Mouse (Mus musculus) cerebellum, adult 2 months (tissue): Measurements from ENCODE around the gene Prss41. TPM values are rescaled to one million over a fixed set of nuclear protein-coding genes. Genes with fewer than 3 reads are reported as not detected.
A peak's percentile ranks its signal among the peaks of the same experiment; 100 is the strongest.

Experiments
- DNase-seq, 2 experiments: peaks; one replicate each; pipeline ENCODE4 v3.0.0; 2021
- H3K27ac ChIP-seq: fragments of 200-500 bp; 2 replicates; pipeline ENCODE4 v1.5.1; 2012; ENCODE audit warnings: low read length, control low read depth, inconsistent platforms; ENCODE audit not compliant: insufficient read depth
- H3K27me3 ChIP-seq: fragments of 200-500 bp; 2 replicates; pipeline ENCODE4 v1.6.1; 2012; ENCODE audit warnings: inconsistent platforms, mild to moderate bottlenecking, low read length, moderate library complexity; ENCODE audit not compliant: control insufficient read depth, insufficient read depth
- H3K4me1 ChIP-seq: fragments of 200-500 bp; 2 replicates; pipeline ENCODE4 v1.6.1; 2011; ENCODE audit warnings: low read length; ENCODE audit not compliant: control insufficient read depth, insufficient read depth
- H3K4me3 ChIP-seq: fragments of 200-500 bp; replicated peaks from 2 replicates; pipeline ENCODE3; 2011; ENCODE audit warnings: mild to moderate bottlenecking, low read depth, low read length, control low read depth; ENCODE audit not compliant: insufficient read depth
- CTCF ChIP-seq: fragments of 200-500 bp; IDR thresholded peaks from 2 replicates; pipeline ENCODE4 v1.5.1; 2011; ENCODE audit warnings: low read depth, mild to moderate bottlenecking, control low read depth, low read length, moderate library complexity, borderline replicate concordance; ENCODE audit not compliant: insufficient read depth
- POLR2A ChIP-seq: fragments of 200-500 bp; IDR thresholded peaks from 2 replicates; pipeline ENCODE4 v1.6.1; 2011; ENCODE audit warnings: low read length, control low read depth, borderline replicate concordance; ENCODE audit not compliant: insufficient read depth
- WGBS: fragments of 180-500 bp; shearing (Covaris S2); methylation state at CpG from one replicate; pipeline ENCODE4 v1.1.7; 2018; 5-methylcytosine and 5-hydroxymethylcytosine counted together
- polyA plus RNA-seq: library from polyadenylated mRNA; depleted of rRNA; stranded (reverse); fragments of >200 nt; gene quantifications from 2 replicates; pipeline ENCODE4 v1.2.3, GENCODE M21; 2012; rRNA removed

Gene Prss41
- polyA plus RNA-seq, 1 experiment, result 1.6 TPM

GRCm38 (mm10) chr17:23790269-23791078 lies 53.5 kb downstream of the Prss41 start, which contains the start of gene Srrm2:
TSS of gene Srrm2 (plus strand) at chr17:23790532.
- Histone ChIP-seq H3K27ac (peak within 1 kb of the TSS; percentile 78), H3K4me1 (peaks cover 3% of the 10 kb centered on the region; the same call in 1 of the 2 replicates), H3K4me3 (peak within 1 kb of the TSS; percentile 61), H3K27me3 (no peaks in the 10 kb centered on the region)
- TF ChIP-seq CTCF (no peak), POLR2A (peak; percentile 69)
- peak; percentile 66 to 74 for DNase-seq
- WGBS, result 2% methylated on average over 29 of the region's 29 CpGs

GRCm38 (mm10) chr17:23789749-23790268 lies 54.2 kb downstream of the Prss41 start:
- Histone ChIP-seq H3K27ac (peak overlapping the region; percentile 78), H3K4me3 (peak overlapping the region; percentile 61), H3K27me3 (no peaks in the 10 kb centered on the region), H3K4me1 (peaks cover 3% of the 10 kb centered on the region; the same call in 1 of the 2 replicates)
- DNase-seq, result no peak
- TF ChIP-seq POLR2A, result no peak
- TF ChIP-seq CTCF, result no peak
- WGBS, result 40% methylated on average over 8 of the region's 8 CpGs

GRCm38 (mm10) chr17:23788973-23789372 lies 55.0 kb downstream of the Prss41 start:
- Histone ChIP-seq H3K27me3 (no peaks in the 10 kb centered on the region), H3K4me3 (no peak overlapping the region), H3K27ac (no peak overlapping the region), H3K4me1 (peaks cover 3% of the 10 kb centered on the region; the same call in 1 of the 2 replicates)
- TF ChIP-seq POLR2A, result no peak
- no peak for TF ChIP-seq CTCF
- no peak for DNase-seq
- WGBS, result 95% methylated on average over 4 of the region's 4 CpGs

Other genes with a start within 250 kb of the Prss41 start
- gene Zfp13, start 244.7 kb downstream of the Prss41 start, polyA plus RNA-seq, result 25.6 and 27.2 TPM in 2 replicates
- 0.13 and 0.16 TPM in 2 replicates for gene Zscan10, start 243.3 kb downstream of the Prss41 start, polyA plus RNA-seq
- 0.23 and 0.25 TPM in 2 replicates for gene Mmp25, start 198.9 kb downstream of the Prss41 start, polyA plus RNA-seq
- gene Bicdl2, start 183.7 kb downstream of the Prss41 start, polyA plus RNA-seq, result not detected in 2 replicates
- 173 and 179 TPM in 2 replicates for gene Hcfc1r1, start 170.6 kb downstream of the Prss41 start, polyA plus RNA-seq
- gene Thoc6, start 170.3 kb downstream of the Prss41 start, polyA plus RNA-seq, result 16.1 and 17.1 TPM in 2 replicates
- 29.1 and 31.3 TPM in 2 replicates for gene Tnfrsf12a, start 166.7 kb downstream of the Prss41 start, polyA plus RNA-seq
- 0.11 and 0.13 TPM in 2 replicates for gene Cldn6, start 164.9 kb downstream of the Prss41 start, polyA plus RNA-seq
- gene Cldn9, start 160.1 kb downstream of the Prss41 start, polyA plus RNA-seq, result 0.52 and 0.79 TPM in 2 replicates
- gene 1520401A03Rik, start 121.4 kb downstream of the Prss41 start, polyA plus RNA-seq, result 0.64 and 1.1 TPM in 2 replicates
- 10.3 and 10.6 TPM in 2 replicates for gene Pkmyt1, start 117.8 kb downstream of the Prss41 start, polyA plus RNA-seq
- 92.0 and 104 TPM in 2 replicates for gene Paqr4, start 103.3 kb downstream of the Prss41 start, polyA plus RNA-seq
- gene Kremen2, start 98.3 kb downstream of the Prss41 start, polyA plus RNA-seq, result 0.57 and 0.84 TPM in 2 replicates
- 341 and 366 TPM in 2 replicates for gene Flywch1, start 72.6 kb downstream of the Prss41 start, polyA plus RNA-seq
- 50.5 and 54.8 TPM in 2 replicates for gene Flywch2, start 58.1 kb downstream of the Prss41 start, polyA plus RNA-seq
- 711 and 720 TPM in 2 replicates for gene Srrm2, start 53.6 kb downstream of the Prss41 start, polyA plus RNA-seq
- gene Elob, start 15.0 kb downstream of the Prss41 start, polyA plus RNA-seq, result 621 and 628 TPM in 2 replicates
- 0.25 TPM in 1 of 2 replicates, not detected in the other for gene Prss33, start 8.1 kb downstream of the Prss41 start, polyA plus RNA-seq
- not detected in 2 replicates for gene Prss32, start 317 bp downstream of the Prss41 start, polyA plus RNA-seq
- not detected in 2 replicates for gene Prss21, start 23.9 kb upstream of the Prss41 start, polyA plus RNA-seq
- gene Dcpp1, start 36.7 kb upstream of the Prss41 start, polyA plus RNA-seq, result not detected in 2 replicates
- gene Dcpp2, start 36.7 kb upstream of the Prss41 start, polyA plus RNA-seq, result not detected in 2 replicates
- not detected in 2 replicates for gene Dcpp3, start 73.3 kb upstream of the Prss41 start, polyA plus RNA-seq
- not detected in 2 replicates for gene Sbp, start 97.5 kb upstream of the Prss41 start, polyA plus RNA-seq
- not detected in 2 replicates for gene Sbpl, start 111.1 kb upstream of the Prss41 start, polyA plus RNA-seq
- 0.11 and 0.16 TPM in 2 replicates for gene Prss30, start 136.4 kb upstream of the Prss41 start, polyA plus RNA-seq
- not detected in 2 replicates for gene Prss22, start 153.9 kb upstream of the Prss41 start, polyA plus RNA-seq
- 0.19 TPM in 1 of 2 replicates, not detected in the other for gene Prss27, start 194.0 kb upstream of the Prss41 start, polyA plus RNA-seq
- 32.8 and 35.6 TPM in 2 replicates for gene Kctd5, start 229.3 kb upstream of the Prss41 start, polyA plus RNA-seq